Mouse (Mus musculus) bone marrow, adult 2 months (tissue): Measurements from ENCODE around the gene Nkain1.

Experiments
- CTCF ChIP-seq: fragments of 200-500 bp; IDR thresholded peaks from 2 replicates; pipeline ENCODE4 v1.5.1; 2011; ENCODE audit warnings: low read length, control low read depth; ENCODE audit not compliant: control insufficient read depth, insufficient read depth
- POLR2A ChIP-seq: fragments of 200-500 bp; IDR thresholded peaks from 2 replicates; pipeline ENCODE4 v1.6.1; 2011; ENCODE audit warnings: low read depth, mild to moderate bottlenecking, control low read depth, low read length, borderline replicate concordance; ENCODE audit not compliant: control insufficient read depth

- no peak for TF ChIP-seq CTCF
- TF ChIP-seq POLR2A, result no peak
These were observed 1.6 kb upstream of the Nkain1 start for GRCm38 (mm10) chr4:130575533-130575932.
